Mouse (Mus musculus) cortical plate, adult 2 months (tissue): ENCODE data around the gene Tceal3.

ENCODE experiments used
- CTCF ChIP-seq: fragments of 200-500 bp; IDR thresholded peaks from 2 replicates; pipeline ENCODE4 v1.5.1; 2011; ENCODE audit warnings: mild to moderate bottlenecking, control low read depth, low read length; ENCODE audit not compliant: insufficient read depth; ENCODE audit errors: extremely low read depth
- POLR2A ChIP-seq: fragments of 200-500 bp; IDR thresholded peaks from 2 replicates; pipeline ENCODE4 v1.6.1; 2011; ENCODE audit warnings: mild to moderate bottlenecking, low read length, control low read depth; ENCODE audit not compliant: insufficient read depth; ENCODE audit errors: extremely low read depth

DNA sequence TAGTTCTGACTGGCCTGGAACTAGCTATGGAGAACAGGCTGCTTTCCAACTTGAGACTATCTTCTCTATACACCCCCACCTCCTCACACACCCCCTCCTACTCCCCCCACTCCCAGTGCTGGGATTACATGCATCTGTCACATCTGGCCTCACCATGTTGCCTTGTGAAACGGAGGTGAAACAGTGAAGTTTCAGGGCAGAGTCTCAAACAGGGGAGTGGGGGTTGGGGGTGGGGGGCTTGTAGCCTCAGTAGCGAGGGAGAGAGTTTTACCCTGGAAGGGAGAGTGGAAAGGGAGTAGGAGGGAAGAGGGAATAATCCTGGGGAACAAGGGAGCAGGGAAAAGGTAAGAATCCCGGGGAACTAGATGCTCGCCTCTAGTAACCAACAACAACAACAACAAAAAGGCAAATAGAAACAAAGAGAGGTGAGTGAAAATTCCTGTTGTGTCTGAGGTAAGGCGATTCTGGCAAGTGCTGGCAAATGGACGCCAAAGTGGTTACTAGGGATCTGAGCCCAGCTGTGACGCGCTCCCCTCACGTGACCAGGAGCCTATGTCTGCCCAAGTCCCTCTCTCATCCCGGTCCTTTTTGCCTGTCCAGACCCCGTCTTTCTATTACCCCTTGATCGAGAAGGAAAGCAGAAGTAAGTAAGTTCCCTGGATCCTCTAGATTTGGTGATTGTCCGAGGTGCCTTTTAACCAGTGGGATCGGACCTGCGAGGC is 117.0 kb downstream of the Tceal3 start, which contains the start of gene Tceal1:
- TF ChIP-seq CTCF: no peak
- peak; percentile 84 for TF ChIP-seq POLR2A
